Comparison of ENCODE assay signal across 8 mouse cellular contexts in the genomic region with DNA sequence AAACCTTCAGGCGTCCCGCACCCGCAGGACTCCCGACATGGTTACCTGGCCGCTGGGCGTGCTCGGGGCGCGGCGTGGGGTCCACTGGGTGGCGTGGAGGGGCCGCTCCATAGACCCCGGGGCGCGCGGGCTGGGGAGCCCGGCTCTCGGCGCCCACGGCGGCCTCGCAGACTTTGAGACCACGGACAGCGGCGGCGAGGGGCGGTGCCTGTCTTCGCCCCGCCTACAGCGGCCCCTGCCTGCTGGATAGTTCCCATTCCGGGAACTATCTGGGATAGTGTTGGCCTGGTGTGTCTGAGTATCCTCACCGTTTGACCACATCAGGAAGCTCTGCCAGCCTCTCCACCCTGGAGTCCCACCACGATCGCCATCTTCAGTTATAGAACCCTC. TPM values are rescaled to one million over a fixed set of nuclear protein-coding genes. Genes with fewer than 3 reads are reported as not detected.
A peak's percentile ranks its signal among the peaks of the same experiment; 100 is the strongest.
DNase-seq lines count a peak whose midpoint lies in the region; ATAC-seq lines count a peak whose summit lies in the region.

No protein-coding gene starts in this region.

- no peak for DNase-seq in heart, adult 18-20 months
- peak; percentile 80 for DNase-seq in ZHBTc4 (ENCODE audit: low read depth, low spot score)
- no peak for DNase-seq in cerebellum, adult 11 months
- no peak for DNase-seq in urinary bladder, postnatal 10 days (ENCODE audit: low spot score)
- DNase-seq in urinary bladder, adult 2 months (ENCODE audit: low spot score) = no peak

- no peak for ATAC-seq in heart, embryonic 12.5 days (ENCODE audit: insufficient number of reproducible peaks, low FRiP score)
- ATAC-seq in hindbrain, embryonic 12.5 days (ENCODE audit: low FRiP score) = no peak
- 0 out of 2 replicates have a peak, but pooled peaks have one; percentile 40 for ATAC-seq in megakaryocyte progenitor cell, adult 5-6 weeks (replicated peaks; ENCODE audit: poor library complexity)

- peak overlapping the region; percentile 66 for H3K4me2 ChIP-seq in heart, embryonic 12.5 days
- H3K4me2 ChIP-seq in hindbrain, embryonic 12.5 days (replicated peaks) = peak overlapping the region; percentile 57

- H3K27ac ChIP-seq in heart, embryonic 12.5 days (ENCODE audit: poor library complexity, severe bottlenecking) = no peak overlapping the region
- no peak overlapping the region for H3K27ac ChIP-seq in hindbrain, embryonic 12.5 days

- peaks cover 79% of the 10 kb centered on the region for H3K27me3 ChIP-seq in heart, embryonic 12.5 days (replicated peaks)
- peaks cover 72% of the 10 kb centered on the region for H3K27me3 ChIP-seq in hindbrain, embryonic 12.5 days

- H3K36me3 ChIP-seq in heart, embryonic 12.5 days = no peaks in the 10 kb centered on the region
- no peaks in the 10 kb centered on the region for H3K36me3 ChIP-seq in hindbrain, embryonic 12.5 days

- H3K4me1 ChIP-seq in heart, embryonic 12.5 days (replicated peaks) = peaks cover 20% of the 10 kb centered on the region
- peaks cover 23% of the 10 kb centered on the region for H3K4me1 ChIP-seq in hindbrain, embryonic 12.5 days

- 0 out of 2 replicates have a peak, but pooled peaks cover 3% of the 10 kb centered on the region for H3K9me3 ChIP-seq in heart, embryonic 12.5 days (replicated peaks)
- H3K9me3 ChIP-seq in hindbrain, embryonic 12.5 days (replicated peaks) = no peaks in the 10 kb centered on the region

- peak overlapping the region; percentile 45 for H3K4me3 ChIP-seq in heart, embryonic 12.5 days
- peak overlapping the region; percentile 35 for H3K4me3 ChIP-seq in hindbrain, embryonic 12.5 days

- H3K9ac ChIP-seq in heart, embryonic 12.5 days = no peak overlapping the region
- H3K9ac ChIP-seq in hindbrain, embryonic 12.5 days = 0 out of 2 replicates have a peak overlapping the region, but pooled peaks have one; percentile 38

- 2% methylated on average over 34 of the region's 34 CpGs for WGBS in heart, embryonic 12.5 days
- WGBS in hindbrain, embryonic 12.5 days = 2% methylated on average over 32 of the region's 34 CpGs

RNA-seq across cellular contexts. Expression of a gene that starts 0.9 kb away (rescaled TPM):
- polyA plus RNA-seq in heart, embryonic 12.5 days (2016; fragmentation: Nextera tagmentation; extraction: Ambion mirVana) = 0.22 and 0.31 TPM in 2 replicates
- not detected for total RNA-seq in heart, adult 18-20 months (2021)
- polyA plus RNA-seq in hindbrain, embryonic 12.5 days (2016; fragmentation: Nextera tagmentation; extraction: Ambion mirVana) = 1.2 and 1.7 TPM in 2 replicates
- not detected in 2 replicates for total RNA-seq in megakaryocyte progenitor cell, adult 5-6 weeks (2015)
- not detected in 2 replicates for total RNA-seq in megakaryocyte progenitor cell, adult 5-6 weeks (2017)
- polyA plus RNA-seq in urinary bladder, adult 2 months (2012; rRNA removed) = 0.10 TPM in 1 of 2 replicates, not detected in the other

RNA-seq across cellular contexts. Expression of a gene that starts 24.0 kb away (rescaled TPM):
- 79.0 and 83.6 TPM in 2 replicates for polyA plus RNA-seq in heart, embryonic 12.5 days (2016; fragmentation: Nextera tagmentation; extraction: Ambion mirVana)
- total RNA-seq in heart, adult 18-20 months (2021) = 100 to 1,000 TPM in 1 of 2 experiments, 10 to 100 TPM in 1; 87.4 to 101 TPM
- 52.6 and 55.9 TPM in 2 replicates for polyA plus RNA-seq in hindbrain, embryonic 12.5 days (2016; fragmentation: Nextera tagmentation; extraction: Ambion mirVana)
- 34.6 and 42.5 TPM in 2 replicates for total RNA-seq in megakaryocyte progenitor cell, adult 5-6 weeks (2015)
- 9.5 and 13.5 TPM in 2 replicates for total RNA-seq in megakaryocyte progenitor cell, adult 5-6 weeks (2017)
- polyA plus RNA-seq in urinary bladder, adult 2 months (2012; rRNA removed) = 59.4 and 67.6 TPM in 2 replicates
